Mouse (Mus musculus) layer of hippocampus, postnatal 10 days (tissue): ENCODE results near the gene Hist1h2bj. TPM values are rescaled to one million over a fixed set of nuclear protein-coding genes. Genes with fewer than 3 reads are reported as not detected.

ENCODE experiments used
- DNase-seq, 2 experiments: peaks; one replicate each; pipeline ENCODE4 v3.0.0; 2021; ENCODE audit warnings: low spot score in 2 of 2
- long read RNA-seq: library from polyadenylated mRNA; stranded (forward); transcript quantifications from one replicate; pipeline ENCODE4 v2.0.0, GENCODE M21; 2023
- total RNA-seq, 2 experiments: library from RNA; stranded (reverse); gene quantifications; 2 replicates each; pipeline ENCODE4 v1.2.3; 2021

The Hist1h2bj gene
- 10 to 100 TPM; 29.4 to 36.1 TPM for total RNA-seq
- long read RNA-seq: 0 reads

DNA sequence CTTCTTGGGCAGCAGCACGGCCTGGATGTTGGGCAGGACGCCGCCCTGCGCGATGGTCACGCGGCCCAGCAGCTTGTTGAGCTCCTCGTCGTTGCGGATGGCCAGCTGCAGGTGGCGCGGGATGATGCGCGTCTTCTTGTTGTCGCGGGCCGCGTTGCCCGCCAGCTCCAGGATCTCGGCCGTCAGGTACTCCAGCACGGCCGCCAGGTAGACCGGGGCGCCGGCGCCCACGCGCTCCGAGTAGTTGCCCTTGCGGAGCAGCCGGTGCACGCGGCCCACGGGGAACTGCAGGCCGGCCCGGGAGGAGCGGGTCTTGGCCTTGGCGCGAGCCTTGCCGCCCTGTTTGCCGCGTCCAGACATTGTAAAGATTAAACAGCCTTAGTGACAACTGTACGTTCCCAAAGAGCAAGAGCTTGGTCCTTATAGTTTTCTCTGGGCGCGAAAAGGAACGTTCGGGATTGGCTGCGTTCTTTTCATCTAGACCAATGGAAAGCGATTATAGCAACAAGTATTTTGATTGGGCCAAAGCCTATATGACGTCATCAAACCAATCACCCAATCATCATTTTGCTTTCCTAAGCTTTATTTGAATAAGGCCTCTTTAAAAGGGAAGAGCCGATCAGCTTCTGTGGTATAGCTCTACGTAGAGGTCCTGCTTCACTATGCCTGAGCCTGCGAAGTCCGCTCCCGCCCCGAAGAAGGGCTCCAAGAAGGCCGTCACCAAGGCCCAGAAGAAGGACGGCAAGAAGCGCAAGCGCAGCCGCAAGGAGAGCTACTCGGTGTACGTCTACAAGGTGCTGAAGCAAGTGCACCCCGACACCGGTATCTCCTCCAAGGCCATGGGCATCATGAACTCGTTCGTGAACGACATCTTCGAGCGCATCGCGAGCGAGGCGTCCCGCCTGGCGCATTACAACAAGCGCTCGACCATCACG is at the start of gene Hist1h2bj, which contains the start of gene Hist1h2ag:
Gene Hist1h2bj (plus strand): TSS at position 647 of the 935 bp plus-strand sequence.
Gene Hist1h2ag (minus strand): TSS at position 377 of the 935 bp plus-strand sequence.
- peak; percentile 82 to 84 for DNase-seq

DNA sequence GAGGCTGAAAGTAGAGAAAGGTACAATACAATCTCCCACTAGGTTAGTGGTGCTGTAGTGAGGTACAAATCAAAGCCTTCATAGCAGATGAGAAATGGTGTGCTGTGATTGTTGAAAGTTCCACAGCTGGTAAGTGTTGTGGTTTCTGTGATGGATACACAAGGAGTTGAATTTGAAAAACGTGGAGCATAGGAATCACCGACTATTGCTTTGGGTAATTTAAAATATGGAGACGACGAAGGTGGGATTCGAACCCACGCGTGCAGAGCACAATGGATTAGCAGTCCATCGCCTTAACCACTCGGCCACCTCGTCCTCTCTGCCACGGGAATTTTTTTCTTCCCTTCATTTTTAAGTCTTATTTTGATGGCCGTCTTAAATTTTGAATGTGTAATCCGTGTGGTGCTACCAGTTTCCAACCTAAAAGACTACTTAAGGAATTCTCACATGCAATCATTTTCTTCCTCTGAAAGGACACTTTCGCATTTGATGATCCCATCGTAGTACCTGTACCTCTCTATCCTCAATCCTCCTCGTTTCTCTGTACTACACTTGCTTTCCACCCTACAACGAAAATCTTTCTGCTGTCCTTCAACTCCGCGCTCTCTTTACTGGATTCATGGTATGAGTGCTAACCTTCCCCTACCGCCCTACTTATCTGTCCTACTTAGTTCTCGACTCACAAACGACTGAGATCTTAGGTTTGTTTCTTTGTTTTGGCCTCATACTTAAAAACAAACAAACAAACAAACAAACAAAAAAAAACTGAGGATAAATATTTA is 48.9 kb upstream of the Hist1h2bj start:
- peak in 1 of 2 experiments; percentile 38 for DNase-seq

DNA sequence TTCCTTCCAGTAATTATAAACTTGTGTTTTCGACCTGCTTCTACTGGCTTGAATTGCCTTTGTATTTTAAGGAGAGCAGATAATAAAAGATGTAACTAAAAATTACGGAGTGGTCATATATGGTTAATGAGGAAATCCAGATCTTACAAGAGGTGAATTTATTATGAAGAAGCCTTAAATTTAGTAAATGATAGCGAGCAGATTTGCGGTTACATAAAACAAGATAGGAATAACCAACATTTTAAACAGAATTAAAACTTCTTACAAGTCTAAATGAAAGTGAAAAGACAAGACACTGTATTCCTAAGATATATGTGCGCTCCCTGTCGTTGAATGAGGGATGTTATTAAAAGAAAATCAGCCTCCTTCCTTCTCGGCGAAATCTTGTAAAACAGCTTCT is 48.1 kb upstream of the Hist1h2bj start:
- no peak for DNase-seq

DNA sequence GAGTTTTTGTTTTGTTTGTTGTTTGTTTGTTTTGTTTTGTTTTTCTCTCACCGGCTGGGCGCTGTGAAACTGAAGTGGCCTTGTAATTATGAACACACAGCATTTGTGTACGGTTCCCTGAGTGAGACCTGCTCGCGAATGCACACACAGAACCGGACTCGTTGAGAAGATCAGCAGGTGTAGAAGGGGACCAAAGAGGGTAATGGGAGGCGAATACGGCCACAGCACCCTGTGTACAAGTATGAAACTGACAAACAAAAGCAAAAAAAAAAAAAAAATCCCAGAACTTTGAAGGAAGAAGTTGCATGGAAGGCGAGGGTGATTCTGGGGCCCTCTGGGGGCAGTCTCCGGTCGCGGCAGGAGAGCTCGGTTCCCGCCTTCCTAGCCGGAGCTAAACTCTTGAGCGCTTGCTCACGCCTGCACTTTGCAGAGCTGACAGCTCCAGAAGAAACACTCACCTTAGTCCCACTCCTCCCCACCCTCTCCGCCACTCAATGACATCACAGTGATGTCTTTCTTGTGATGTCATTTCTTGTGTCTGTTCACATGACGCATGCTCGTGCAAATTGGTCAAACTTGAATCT is 47.6 kb upstream of the Hist1h2bj start:
- peak; percentile 14 to 35 for DNase-seq

DNA sequence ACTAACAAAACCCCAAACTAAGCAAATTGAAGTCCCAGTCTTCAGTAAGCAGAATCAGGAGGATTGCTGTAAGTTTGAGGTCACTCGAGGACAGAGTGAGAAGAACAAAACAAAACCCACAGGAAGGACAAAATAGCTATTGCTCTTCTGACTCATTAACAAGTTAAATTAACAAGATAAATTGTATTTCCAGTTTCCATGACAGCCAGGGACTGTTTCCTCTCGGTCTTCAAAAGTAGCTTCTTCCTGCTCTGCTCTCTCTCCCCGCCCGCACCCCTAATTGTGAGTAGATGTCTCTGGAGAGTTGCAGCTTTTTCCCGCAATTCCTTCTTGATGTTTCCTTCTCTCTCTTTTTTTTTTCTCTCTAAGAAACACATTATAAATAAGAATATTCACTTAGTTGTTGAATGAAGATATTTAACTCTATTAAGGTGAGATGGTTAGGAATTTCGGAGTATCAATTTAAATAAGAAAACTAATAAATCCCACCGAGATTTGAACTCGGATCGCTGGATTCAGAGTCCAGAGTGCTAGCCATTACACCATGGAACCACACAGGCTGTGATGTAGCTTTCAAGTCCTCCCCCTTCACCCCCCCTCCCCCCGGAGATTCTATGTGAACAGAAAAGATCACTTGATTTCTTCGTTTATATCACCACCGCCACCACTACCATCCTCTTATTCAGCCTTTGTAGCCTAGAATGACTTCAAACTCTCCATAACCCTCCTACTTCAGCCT is 46.7 kb upstream of the Hist1h2bj start:
- DNase-seq: no peak

DNA sequence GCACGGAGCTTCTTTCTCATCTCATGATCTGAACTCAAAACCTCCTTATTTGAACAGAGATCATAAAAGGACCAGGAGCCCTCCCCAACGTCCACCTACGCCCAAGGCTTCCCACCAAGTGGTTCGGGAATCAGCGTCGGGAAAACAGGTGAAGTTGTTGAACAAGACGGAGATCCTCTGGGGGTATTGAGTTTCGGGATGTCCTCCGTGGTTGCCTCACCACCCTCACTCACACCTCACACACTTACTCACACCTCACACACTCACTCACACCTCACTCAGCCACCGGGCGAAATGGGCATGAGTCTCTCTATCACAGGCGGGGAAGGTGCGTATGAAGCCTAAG is 46.2 kb upstream of the Hist1h2bj start:
- DNase-seq: no peak

- DNase-seq: no peak
These were observed 45.7 kb upstream of the Hist1h2bj start for GRCm38 (mm10) chr13:21997201-21997820.

- DNase-seq: no peak
These were observed 45.2 kb upstream of the Hist1h2bj start for GRCm38 (mm10) chr13:21997821-21998220.

DNA sequence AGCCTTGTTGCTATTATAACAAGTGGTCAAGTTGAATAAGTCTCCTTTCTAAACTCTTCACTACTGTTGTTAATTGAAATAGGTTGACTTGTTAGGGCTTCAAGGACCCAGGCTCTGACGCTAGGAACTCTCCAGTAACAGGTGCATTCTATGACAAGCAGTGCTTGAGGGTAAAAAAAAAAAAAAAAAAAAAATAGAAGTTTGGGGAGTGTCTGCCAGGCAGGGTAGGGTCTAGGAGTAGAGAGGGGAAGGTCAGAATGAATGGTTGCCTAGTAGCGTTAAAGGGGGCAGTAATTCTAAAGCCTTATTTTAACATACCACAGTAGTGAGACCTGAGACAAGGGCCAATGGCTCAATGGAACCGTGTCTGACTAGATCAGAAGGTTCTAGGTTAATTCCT is 44.6 kb upstream of the Hist1h2bj start:
- DNase-seq: no peak

- DNase-seq: no peak
These were observed 43.9 kb upstream of the Hist1h2bj start for GRCm38 (mm10) chr13:21999147-21999546.

GRCm38 (mm10) chr13:22001346-22001745 is 41.7 kb upstream of the Hist1h2bj start:
- no peak for DNase-seq

DNA sequence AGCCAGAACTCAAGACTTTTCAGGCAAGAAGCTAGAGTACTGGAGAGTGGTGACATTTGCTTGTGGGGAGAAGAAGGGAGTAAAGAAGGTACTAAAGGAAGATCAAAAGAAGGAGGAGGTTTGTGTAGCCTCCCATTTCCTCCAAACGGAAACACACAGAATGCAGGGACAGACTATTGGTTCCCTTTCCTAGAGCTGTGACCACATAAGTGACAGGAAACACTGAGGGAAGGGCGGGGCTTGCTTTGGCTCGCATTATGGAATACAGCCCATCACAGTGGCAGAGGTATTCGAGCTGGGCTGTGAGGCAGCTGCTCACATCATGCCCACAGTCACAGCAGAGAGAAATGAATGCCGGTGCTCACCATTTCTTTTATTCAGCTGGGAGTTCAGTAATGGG is 41.2 kb upstream of the Hist1h2bj start:
- DNase-seq: no peak

GRCm38 (mm10) chr13:22005605-22006333 is 37.2 kb upstream of the Hist1h2bj start:
- peak in 1 of 2 experiments; percentile 41 for DNase-seq

DNA sequence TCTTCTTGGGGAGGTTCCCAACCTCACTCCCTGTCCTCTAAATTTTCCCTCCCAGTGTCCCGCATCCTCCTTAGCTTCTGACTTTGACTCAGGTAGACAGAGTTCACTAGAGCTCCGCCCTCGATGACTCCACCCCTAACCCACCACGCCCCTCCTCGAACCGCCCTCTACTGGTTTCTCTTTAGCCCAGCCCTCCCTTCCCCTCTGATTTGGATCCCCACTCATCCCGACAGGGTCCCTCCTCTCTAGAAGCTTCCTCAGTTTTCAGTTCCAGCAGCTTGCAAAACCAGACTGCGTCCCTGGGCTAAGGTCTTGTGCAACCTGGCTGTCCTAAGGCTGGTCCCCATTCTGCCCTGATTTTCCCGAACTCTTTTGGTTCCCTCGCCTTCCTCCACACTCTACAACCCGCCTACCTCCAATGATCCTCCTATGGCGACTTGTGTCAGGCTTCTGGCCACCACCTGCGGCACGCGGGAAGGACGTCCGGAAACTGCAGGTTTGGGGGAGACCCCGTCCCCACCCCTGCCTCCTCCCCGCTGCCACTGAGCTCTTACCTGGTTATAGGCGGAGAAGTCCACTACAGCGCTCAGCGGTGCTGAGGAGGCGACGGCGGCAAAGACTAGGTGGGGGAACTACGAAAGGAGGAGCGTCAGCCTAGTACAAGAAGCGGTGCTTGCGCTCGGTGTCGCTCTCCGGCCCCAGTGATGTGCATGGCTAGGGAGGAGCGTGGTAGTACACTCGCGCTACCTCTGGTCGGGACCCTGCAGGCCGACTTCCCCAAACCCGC is 36.5 kb upstream of the Hist1h2bj start:
- no peak for DNase-seq

GRCm38 (mm10) chr13:22007121-22007510 is 35.9 kb upstream of the Hist1h2bj start:
- DNase-seq: no peak

DNA sequence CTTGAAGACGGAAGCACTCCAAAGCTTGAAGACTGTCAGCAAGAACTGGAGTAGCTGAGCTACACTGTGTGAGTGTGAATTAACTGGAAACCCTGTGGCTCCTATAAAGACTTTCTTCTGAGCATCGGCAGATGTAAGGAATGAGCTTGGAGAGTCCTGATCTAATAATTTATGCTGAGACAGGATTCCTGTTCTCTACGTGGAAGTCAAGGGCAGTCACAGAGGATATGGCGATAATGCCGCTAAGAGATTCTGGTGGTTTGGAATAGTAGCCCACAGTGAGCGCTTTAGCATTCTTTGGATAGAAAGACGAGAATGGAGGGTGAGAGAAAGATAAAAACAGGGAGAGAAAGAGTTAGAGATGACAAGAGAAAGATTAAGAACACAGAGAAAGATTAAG is 35.1 kb upstream of the Hist1h2bj start:
- DNase-seq: no peak

DNA sequence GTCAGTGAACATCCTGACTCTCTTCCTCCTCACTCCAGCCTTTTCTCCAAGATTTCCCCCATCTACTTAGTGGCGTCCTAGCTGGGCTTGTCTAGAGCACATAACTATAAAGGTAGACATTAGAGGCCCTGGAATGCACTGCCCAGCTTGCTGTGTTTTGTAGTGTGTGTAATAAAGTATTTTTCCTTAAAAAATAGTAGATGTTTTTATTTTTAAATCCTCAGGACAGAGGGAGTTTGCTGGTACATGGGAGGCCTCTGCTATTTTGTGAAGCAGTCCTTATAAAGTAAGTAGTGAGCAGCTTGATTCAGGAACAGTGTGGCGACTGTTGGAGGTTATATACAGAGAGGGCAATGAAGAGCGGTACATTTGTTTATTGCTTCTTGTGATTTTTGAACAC is 34.3 kb upstream of the Hist1h2bj start:
- DNase-seq: no peak

- DNase-seq: no peak
These were observed 33.4 kb upstream of the Hist1h2bj start, which contains the start of gene Prss16 for GRCm38 (mm10) chr13:22009642-22010041. TSS of gene Prss16 (minus strand) at chr13:22009742.

DNA sequence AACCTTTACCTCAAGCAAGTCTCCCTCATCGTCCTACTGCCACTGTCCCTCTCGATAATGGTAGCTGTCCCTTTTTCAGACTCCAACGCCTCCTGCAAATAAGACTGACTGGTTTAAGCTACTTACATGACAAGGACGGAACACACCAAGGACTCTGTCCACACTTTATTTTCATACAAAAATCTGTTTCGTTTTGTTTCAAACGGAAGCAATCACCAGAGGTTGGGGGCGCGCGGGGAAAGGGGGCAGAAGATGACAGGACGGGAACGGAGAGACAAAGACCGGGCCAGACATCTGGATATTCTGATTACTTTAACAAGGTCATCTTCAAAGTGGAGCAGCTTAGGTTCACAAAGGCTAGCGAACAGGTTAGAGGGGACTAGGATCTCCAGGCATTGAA is 29.3 kb upstream of the Hist1h2bj start:
- DNase-seq: peak in 1 of 2 experiments; percentile 28
